Mouse (Mus musculus): ENCODE data around the gene Cmtm4. TPM values are rescaled to one million over a fixed set of nuclear protein-coding genes. Genes with fewer than 3 reads are reported as not detected.
"Not testable (repeated sequence)": the region's sequence is repeated elsewhere in the genome, so short reads cannot be mapped to it uniquely, and the experiment has no call there.

Gene Cmtm4
- polyA plus RNA-seq, 2 experiments, result 0.44 to 1.7 TPM

GRCm38 (mm10) chr8:104308341-104308740 lies 87.3 kb downstream of the Cmtm4 start:
- not testable (repeated sequence) for H3K4me3 ChIP-seq (ENCODE audit: insufficient read depth in 1 of 2, low read depth in 2 of 2, low read length in 2 of 2); DNase-seq (ENCODE audit: low read depth in 3 of 3, low spot score in 3 of 3); H3K4me1 ChIP-seq (replicated peaks; ENCODE audit: control insufficient read depth in 2 of 2, insufficient read depth in 2 of 2, low read length in 1 of 2); ATAC-seq (ENCODE audit: insufficient read depth); H3K27me3 ChIP-seq (ENCODE audit: control insufficient read depth, insufficient read depth, low read length); H3K36me3 ChIP-seq (replicated peaks; ENCODE audit: control insufficient read depth, insufficient read depth, low read depth); H3K9me3 ChIP-seq (ENCODE audit: control insufficient read depth, low read length); H3K4me2 ChIP-seq (ENCODE audit: low read depth); H3K27ac ChIP-seq; H3K9ac ChIP-seq (replicated peaks)
- 42% methylated on average over 6 of the region's 6 CpGs for WGBS (ENCODE audit: insufficient replicate concordance)

- Histone ChIP-seq H3K27ac (no peak overlapping the region), H3K4me1 (replicated peaks; ENCODE audit: control insufficient read depth in 2 of 2, insufficient read depth in 2 of 2, low read length in 1 of 2) (no peaks in the 10 kb centered on the region; a peak in 1 of 4 replicates), H3K4me2 (ENCODE audit: low read depth) (no peak overlapping the region), H3K27me3 (ENCODE audit: control insufficient read depth, insufficient read depth, low read length) (no peaks in the 10 kb centered on the region), H3K36me3 (replicated peaks; ENCODE audit: control insufficient read depth, insufficient read depth, low read depth) (no peaks in the 10 kb centered on the region), H3K4me3 (ENCODE audit: insufficient read depth in 1 of 2, low read depth in 2 of 2, low read length in 2 of 2) (no peak overlapping the region), H3K9me3 (ENCODE audit: control insufficient read depth, low read length) (no peaks in the 10 kb centered on the region), H3K9ac (replicated peaks) (no peak overlapping the region)
- DNase-seq (ENCODE audit: low read depth in 3 of 3, low spot score in 3 of 3), result no peak
- no peak for ATAC-seq (ENCODE audit: insufficient read depth)
- TF ChIP-seq EP300 (IDR thresholded peaks at IDR 0.05; ENCODE audit: low read depth) (no peak), CTCF (IDR thresholded peaks at IDR 0.05; ENCODE audit: low read depth) (no peak)
- 64% methylated on average over 11 of the region's 11 CpGs for WGBS (ENCODE audit: insufficient replicate concordance)
Observed at GRCm38 (mm10) chr8:104304962-104305361, 90.6 kb downstream of the Cmtm4 start.

GRCm38 (mm10) chr8:104302536-104302935 lies 93.1 kb downstream of the Cmtm4 start:
- not testable (repeated sequence) for H3K9ac ChIP-seq (replicated peaks); H3K27ac ChIP-seq; H3K4me1 ChIP-seq (replicated peaks; ENCODE audit: control insufficient read depth in 2 of 2, insufficient read depth in 2 of 2, low read length in 1 of 2); H3K27me3 ChIP-seq (ENCODE audit: control insufficient read depth, insufficient read depth, low read length); H3K36me3 ChIP-seq (replicated peaks; ENCODE audit: control insufficient read depth, insufficient read depth, low read depth); ATAC-seq (ENCODE audit: insufficient read depth); H3K4me2 ChIP-seq (ENCODE audit: low read depth); H3K4me3 ChIP-seq (ENCODE audit: insufficient read depth in 1 of 2, low read depth in 2 of 2, low read length in 2 of 2); H3K9me3 ChIP-seq (ENCODE audit: control insufficient read depth, low read length); DNase-seq (ENCODE audit: low read depth in 3 of 3, low spot score in 3 of 3)
- WGBS (ENCODE audit: insufficient replicate concordance), result 72% methylated on average over 4 of the region's 4 CpGs

- not testable (repeated sequence) for DNase-seq (ENCODE audit: low read depth in 3 of 3, low spot score in 3 of 3); H3K27me3 ChIP-seq (ENCODE audit: control insufficient read depth, insufficient read depth, low read length); H3K27ac ChIP-seq; ATAC-seq (ENCODE audit: insufficient read depth); H3K9me3 ChIP-seq (ENCODE audit: control insufficient read depth, low read length); H3K9ac ChIP-seq (replicated peaks); H3K4me1 ChIP-seq (replicated peaks; ENCODE audit: control insufficient read depth in 2 of 2, insufficient read depth in 2 of 2, low read length in 1 of 2); H3K36me3 ChIP-seq (replicated peaks; ENCODE audit: control insufficient read depth, insufficient read depth, low read depth); H3K4me2 ChIP-seq (ENCODE audit: low read depth); H3K4me3 ChIP-seq (ENCODE audit: insufficient read depth in 1 of 2, low read depth in 2 of 2, low read length in 2 of 2)
- 41% methylated on average over 3 of the region's 3 CpGs for WGBS (ENCODE audit: insufficient replicate concordance)
Observed at GRCm38 (mm10) chr8:104301577-104301976, 94.0 kb downstream of the Cmtm4 start.

Other genes with a start within 250 kb of the Cmtm4 start
- 0.02 and 0.05 TPM in 2 replicates for gene Bean1, start 225.4 kb downstream of the Cmtm4 start, polyA plus RNA-seq (2012; rRNA removed)
- not detected in 2 replicates for gene Bean1, start 225.4 kb downstream of the Cmtm4 start, polyA plus RNA-seq (2014; fragmentation: Nextera tagmentation; extraction: Ambion mirVana)
- 3.1 and 3.9 TPM in 2 replicates for gene Tk2, start 147.2 kb downstream of the Cmtm4 start, polyA plus RNA-seq (2012; rRNA removed)
- 4.9 and 7.0 TPM in 2 replicates for gene Tk2, start 147.2 kb downstream of the Cmtm4 start, polyA plus RNA-seq (2014; fragmentation: Nextera tagmentation; extraction: Ambion mirVana)
- 10.2 and 13.6 TPM in 2 replicates for gene Cklf, start 144.9 kb downstream of the Cmtm4 start, polyA plus RNA-seq (2012; rRNA removed)
- gene Cklf, start 144.9 kb downstream of the Cmtm4 start, polyA plus RNA-seq (2014; fragmentation: Nextera tagmentation; extraction: Ambion mirVana), result 16.5 and 17.9 TPM in 2 replicates
- gene Cmtm2a, start 102.6 kb downstream of the Cmtm4 start, polyA plus RNA-seq (2012; rRNA removed), result not detected in 2 replicates
- not detected in 2 replicates for gene Cmtm2a, start 102.6 kb downstream of the Cmtm4 start, polyA plus RNA-seq (2014; fragmentation: Nextera tagmentation; extraction: Ambion mirVana)
- not detected in 2 replicates for gene Gm45711, start 85.7 kb downstream of the Cmtm4 start, polyA plus RNA-seq (2012; rRNA removed)
- not detected in 2 replicates for gene Gm45711, start 85.7 kb downstream of the Cmtm4 start, polyA plus RNA-seq (2014; fragmentation: Nextera tagmentation; extraction: Ambion mirVana)
- not detected in 2 replicates for gene Cmtm1, start 85.7 kb downstream of the Cmtm4 start, polyA plus RNA-seq (2012; rRNA removed)
- gene Cmtm1, start 85.7 kb downstream of the Cmtm4 start, polyA plus RNA-seq (2014; fragmentation: Nextera tagmentation; extraction: Ambion mirVana), result not detected in 2 replicates
- not detected in 2 replicates for gene Gm11020, start 74.2 kb downstream of the Cmtm4 start, polyA plus RNA-seq (2012; rRNA removed)
- gene Gm11020, start 74.2 kb downstream of the Cmtm4 start, polyA plus RNA-seq (2014; fragmentation: Nextera tagmentation; extraction: Ambion mirVana), result not detected in 2 replicates
- gene Cmtm2b, start 73.6 kb downstream of the Cmtm4 start, polyA plus RNA-seq (2012; rRNA removed), result not detected in 2 replicates
- gene Cmtm2b, start 73.6 kb downstream of the Cmtm4 start, polyA plus RNA-seq (2014; fragmentation: Nextera tagmentation; extraction: Ambion mirVana), result not detected in 2 replicates
- gene Cmtm3, start 56.4 kb downstream of the Cmtm4 start, polyA plus RNA-seq (2012; rRNA removed), result 14.0 and 14.3 TPM in 2 replicates
- 14.1 and 14.6 TPM in 2 replicates for gene Cmtm3, start 56.4 kb downstream of the Cmtm4 start, polyA plus RNA-seq (2014; fragmentation: Nextera tagmentation; extraction: Ambion mirVana)
- gene Dync1li2, start 47.2 kb upstream of the Cmtm4 start, polyA plus RNA-seq (2012; rRNA removed), result 5.8 and 9.4 TPM in 2 replicates
- gene Dync1li2, start 47.2 kb upstream of the Cmtm4 start, polyA plus RNA-seq (2014; fragmentation: Nextera tagmentation; extraction: Ambion mirVana), result 8.2 and 9.8 TPM in 2 replicates
- gene Terb1, start 114.1 kb upstream of the Cmtm4 start, polyA plus RNA-seq (2012; rRNA removed), result not detected in 2 replicates
- gene Terb1, start 114.1 kb upstream of the Cmtm4 start, polyA plus RNA-seq (2014; fragmentation: Nextera tagmentation; extraction: Ambion mirVana), result not detected in 2 replicates
- gene Nae1, start 138.8 kb upstream of the Cmtm4 start, polyA plus RNA-seq (2012; rRNA removed), result 12.4 and 23.4 TPM in 2 replicates
- 36.4 and 37.5 TPM in 2 replicates for gene Nae1, start 138.8 kb upstream of the Cmtm4 start, polyA plus RNA-seq (2014; fragmentation: Nextera tagmentation; extraction: Ambion mirVana)
- gene Car7, start 138.9 kb upstream of the Cmtm4 start, polyA plus RNA-seq (2012; rRNA removed), result 2.5 and 5.0 TPM in 2 replicates
- 5.0 and 11.2 TPM in 2 replicates for gene Car7, start 138.9 kb upstream of the Cmtm4 start, polyA plus RNA-seq (2014; fragmentation: Nextera tagmentation; extraction: Ambion mirVana)
- gene Pdp2, start 195.6 kb upstream of the Cmtm4 start, polyA plus RNA-seq (2012; rRNA removed), result 1.4 and 1.5 TPM in 2 replicates
- 2.4 and 2.6 TPM in 2 replicates for gene Pdp2, start 195.6 kb upstream of the Cmtm4 start, polyA plus RNA-seq (2014; fragmentation: Nextera tagmentation; extraction: Ambion mirVana)
- 0.01 and 0.02 TPM in 2 replicates for gene Cdh16, start 228.6 kb upstream of the Cmtm4 start, polyA plus RNA-seq (2012; rRNA removed)
- not detected in 2 replicates for gene Cdh16, start 228.6 kb upstream of the Cmtm4 start, polyA plus RNA-seq (2014; fragmentation: Nextera tagmentation; extraction: Ambion mirVana)
- gene Rrad, start 235.5 kb upstream of the Cmtm4 start, polyA plus RNA-seq (2012; rRNA removed), result 0.21 and 0.25 TPM in 2 replicates
- 0.10 and 0.54 TPM in 2 replicates for gene Rrad, start 235.5 kb upstream of the Cmtm4 start, polyA plus RNA-seq (2014; fragmentation: Nextera tagmentation; extraction: Ambion mirVana)
- 33.2 and 38.5 TPM in 2 replicates for gene Ciao2b, start 246.2 kb upstream of the Cmtm4 start, polyA plus RNA-seq (2012; rRNA removed)
- gene Ciao2b, start 246.2 kb upstream of the Cmtm4 start, polyA plus RNA-seq (2014; fragmentation: Nextera tagmentation; extraction: Ambion mirVana), result 49.6 and 50.3 TPM in 2 replicates

Measured in liver, embryonic 14.5 days (tissue).